Mouse (Mus musculus) 3T3-L1 (cell line): ENCODE data around the gene Fnip1.

ENCODE experiments used
- DNase-seq: peaks from one replicate; pipeline ENCODE4 v3.0.0-alpha.2; 2015; ENCODE audit warnings: low read depth, low spot score

Fnip1 gene

DNA sequence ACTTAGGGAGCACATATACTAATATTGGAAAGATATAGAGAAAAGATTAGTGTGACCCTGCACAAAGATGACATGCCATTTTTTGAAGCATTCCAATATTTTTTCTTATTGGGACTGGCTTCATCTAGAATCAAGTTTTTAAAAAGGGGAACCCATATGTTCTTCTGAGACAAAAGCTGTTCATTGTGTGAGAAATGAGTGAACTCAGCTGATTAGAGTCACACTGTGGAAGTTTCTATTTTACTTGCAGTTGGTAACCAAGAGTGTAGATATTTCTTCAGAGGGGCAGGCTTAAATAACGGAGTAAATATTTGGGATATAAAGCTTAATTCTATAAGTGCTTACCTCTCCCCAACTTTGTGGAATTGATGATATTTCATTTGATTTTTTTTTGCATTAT, 20.2 kb downstream of the Fnip1 start:
- no peak for DNase-seq

DNA sequence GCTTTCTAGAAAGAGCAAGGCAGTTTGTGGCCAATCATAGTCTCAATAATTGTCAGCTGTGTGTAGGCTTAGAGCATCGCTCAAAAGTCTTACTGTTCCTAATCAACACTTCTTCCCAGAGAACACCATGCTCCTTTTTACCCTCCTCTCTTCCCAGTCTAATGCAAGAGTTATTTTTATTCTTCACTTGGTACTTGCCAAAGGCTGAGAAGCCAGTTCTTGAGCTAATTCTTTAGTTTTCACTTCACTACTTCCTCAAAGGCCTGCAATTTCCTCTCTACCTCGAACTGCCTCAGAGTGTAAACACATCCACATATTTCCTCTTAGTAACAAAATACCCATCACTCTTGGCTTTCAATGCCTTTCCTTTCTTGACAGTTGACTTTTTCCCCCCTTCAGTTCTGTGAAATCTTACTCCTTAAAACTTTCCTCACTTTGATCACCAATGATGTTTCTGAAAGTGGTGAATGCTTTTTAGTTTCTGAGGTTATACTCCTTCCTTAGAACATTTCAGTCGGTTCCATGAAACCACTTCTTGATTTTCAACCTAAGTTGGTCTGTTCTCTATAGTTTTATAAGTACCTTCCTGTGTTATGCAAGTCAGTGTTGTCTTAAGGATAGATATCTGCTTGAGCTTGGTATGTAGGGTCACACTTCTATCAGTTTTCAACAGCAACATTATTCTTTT, 26.7 kb downstream of the Fnip1 start:
- no peak for DNase-seq

DNA sequence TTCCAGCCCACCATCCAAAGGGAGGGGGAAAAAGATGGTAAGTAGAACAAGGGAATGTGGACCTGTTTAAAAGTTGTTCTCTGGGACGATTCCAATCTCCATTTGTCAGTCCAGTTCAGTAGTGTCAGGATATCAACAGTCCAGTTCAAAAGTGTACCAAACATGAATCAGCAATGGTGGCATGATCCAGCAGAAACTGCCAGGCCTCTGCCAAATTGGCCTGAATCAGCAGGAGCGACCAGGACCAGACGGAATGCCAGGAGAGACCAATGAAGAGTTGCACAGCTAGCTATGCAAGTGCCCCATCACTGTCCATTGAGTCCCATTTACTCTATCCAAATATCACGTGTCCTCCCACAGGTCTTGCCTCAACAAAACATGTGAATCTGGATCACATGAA, 34.2 kb downstream of the Fnip1 start:
- DNase-seq, result no peak

DNA sequence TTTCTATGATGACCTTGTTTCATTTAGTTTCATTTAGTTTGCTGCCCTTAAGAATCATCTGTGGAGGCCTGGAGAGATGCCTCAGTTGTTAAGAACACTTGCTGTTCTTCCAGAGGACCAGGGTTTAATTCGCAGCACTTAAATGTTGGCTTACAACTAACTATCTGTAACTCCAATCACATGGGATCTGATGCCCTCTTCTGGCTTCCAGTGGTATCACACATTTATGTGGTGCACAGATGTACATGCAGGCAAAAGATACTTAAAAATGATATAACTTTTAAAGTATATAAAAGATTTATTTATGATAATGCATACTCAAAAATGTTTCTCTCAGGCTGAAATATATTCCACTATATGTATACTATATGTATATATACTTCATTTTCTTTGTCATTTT, 40.4 kb downstream of the Fnip1 start:
- DNase-seq, result peak; percentile 59

DNA sequence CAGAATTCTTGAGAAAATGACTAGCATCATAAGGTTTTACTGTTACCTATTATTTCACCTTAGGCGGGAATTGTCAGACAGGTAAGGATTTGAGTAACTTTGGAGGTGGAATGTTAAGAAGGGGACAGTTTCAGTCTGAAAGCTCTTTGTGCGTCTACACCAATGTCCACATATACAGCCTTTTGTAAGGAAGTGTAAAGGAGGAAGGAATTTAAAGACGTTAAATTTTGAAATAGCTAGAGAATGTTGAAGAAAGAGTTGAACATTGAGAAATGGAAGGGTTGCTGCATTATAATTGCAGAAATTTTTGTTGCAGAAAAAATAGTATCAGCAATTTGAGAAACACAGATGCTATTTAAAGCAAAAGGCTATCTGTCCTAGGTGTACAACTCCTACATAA, 48.0 kb downstream of the Fnip1 start:
- DNase-seq, result no peak

DNA sequence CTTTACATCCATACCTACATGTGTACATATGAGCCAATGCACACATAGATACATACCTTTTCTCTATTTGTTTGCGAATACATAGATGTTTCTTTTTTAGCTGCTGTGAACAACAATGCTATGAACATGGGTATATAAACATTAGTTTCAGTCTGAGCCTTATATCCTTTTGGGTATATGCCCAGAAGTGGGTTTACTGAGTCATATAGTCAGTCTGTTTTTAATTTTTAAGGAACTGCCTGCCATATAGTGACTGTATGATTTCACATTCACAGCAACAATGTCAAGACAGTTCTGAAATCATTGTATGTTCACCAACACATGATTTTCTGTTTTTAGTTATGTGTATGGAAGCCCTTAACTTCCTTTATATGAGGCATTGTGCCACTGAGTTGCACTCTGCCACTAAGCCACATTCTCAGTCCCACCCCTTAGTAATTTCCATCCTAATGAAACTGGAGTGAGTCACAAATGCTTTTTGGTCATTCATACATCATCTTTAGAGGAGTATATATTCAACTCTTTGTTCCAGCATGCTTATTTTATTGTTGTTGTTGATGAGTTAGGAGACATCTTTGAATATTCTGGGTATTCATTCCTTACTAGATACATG, 54.1 kb downstream of the Fnip1 start:
- peak; percentile 91 for DNase-seq

DNA sequence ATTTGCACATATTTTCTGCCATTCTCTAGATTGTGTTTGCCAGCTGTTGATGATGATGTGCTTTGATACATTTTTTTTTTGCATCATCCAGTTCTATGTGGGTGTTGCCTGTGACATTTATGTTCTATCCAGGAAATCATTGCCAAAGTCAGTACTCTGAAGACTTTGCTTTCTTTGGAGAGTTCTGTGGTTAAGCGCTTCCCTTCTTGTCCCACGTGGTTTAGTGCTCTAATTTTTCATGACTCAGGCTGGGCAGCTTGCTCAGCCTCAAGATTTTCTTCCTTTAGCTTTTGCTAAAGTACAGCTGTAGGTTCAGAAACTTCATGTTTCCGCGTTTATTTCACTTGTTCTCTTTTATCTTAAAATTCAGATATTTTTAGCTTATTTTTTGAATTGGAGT, 54.6 kb downstream of the Fnip1 start:
- DNase-seq, result peak; percentile 69

DNA sequence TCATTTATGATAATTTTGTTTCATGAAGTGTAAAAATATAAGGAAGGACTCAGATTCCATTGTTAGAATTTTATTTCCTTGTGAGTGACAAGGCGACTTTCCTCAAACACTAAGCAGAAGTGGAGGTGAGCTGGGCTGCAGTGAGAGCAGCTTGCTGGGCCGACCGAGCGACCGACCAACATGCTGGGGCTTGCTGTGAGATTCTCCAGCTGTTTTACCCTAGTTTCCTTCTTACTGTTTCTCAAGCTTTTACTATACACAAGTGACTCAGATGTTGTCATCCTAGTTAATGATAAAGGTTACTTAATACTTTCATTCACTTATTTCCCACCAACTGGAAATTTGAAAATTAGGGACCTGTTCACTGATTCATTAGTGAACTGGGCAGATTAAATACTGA, 61.8 kb downstream of the Fnip1 start:
- DNase-seq, result no peak

DNA sequence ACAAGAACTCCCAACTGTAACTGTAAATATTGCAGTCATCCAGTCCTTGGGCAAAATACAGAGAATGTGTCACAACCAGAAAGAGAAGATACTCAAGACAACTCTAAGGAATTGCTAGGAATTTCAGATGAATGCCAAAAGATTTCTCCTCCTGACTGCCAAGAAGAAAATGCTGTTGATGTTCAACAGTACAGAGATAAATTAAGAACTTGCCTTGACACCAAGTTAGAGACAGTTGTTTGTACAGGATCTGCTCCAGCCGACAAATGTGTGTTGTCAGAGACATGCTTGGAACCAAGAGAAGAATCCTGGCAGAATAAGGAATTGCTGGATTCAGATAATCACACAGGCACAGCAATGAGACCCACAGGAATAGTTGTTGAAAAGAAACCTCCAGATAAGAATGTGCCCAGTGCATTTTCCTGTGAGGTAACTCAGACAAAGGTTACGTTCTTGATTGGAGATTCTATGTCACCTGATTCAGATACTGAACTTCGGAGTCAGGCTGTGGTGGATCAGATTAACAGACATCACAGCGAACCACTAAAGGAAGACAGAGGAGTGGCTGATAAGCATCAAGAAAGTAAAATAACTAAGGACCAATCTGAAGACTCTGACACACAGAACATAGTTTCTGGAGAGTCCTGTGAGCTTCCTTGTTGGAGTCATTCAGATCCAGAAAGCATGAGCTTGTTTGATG, 64.7 kb downstream of the Fnip1 start:
- DNase-seq, result no peak

DNA sequence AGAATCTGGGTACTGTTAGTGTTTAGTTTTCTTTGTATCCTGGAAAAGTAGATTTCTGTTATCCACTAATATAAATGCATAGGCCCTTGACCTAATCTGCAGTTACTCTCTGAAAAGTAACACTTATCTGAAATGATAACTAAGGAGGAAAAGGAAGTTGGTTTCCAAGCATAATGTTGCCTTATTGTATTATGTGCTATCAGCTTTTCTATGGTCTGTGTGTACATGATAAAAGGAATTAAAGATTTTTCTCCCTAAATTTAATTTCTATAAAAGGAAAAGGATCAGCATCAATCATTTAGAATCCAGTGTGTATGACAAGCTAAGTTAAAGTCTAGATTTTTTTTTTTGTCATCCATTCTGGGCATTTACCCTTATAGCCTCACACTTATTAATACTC, 75.6 kb downstream of the Fnip1 start:
- no peak for DNase-seq

DNA sequence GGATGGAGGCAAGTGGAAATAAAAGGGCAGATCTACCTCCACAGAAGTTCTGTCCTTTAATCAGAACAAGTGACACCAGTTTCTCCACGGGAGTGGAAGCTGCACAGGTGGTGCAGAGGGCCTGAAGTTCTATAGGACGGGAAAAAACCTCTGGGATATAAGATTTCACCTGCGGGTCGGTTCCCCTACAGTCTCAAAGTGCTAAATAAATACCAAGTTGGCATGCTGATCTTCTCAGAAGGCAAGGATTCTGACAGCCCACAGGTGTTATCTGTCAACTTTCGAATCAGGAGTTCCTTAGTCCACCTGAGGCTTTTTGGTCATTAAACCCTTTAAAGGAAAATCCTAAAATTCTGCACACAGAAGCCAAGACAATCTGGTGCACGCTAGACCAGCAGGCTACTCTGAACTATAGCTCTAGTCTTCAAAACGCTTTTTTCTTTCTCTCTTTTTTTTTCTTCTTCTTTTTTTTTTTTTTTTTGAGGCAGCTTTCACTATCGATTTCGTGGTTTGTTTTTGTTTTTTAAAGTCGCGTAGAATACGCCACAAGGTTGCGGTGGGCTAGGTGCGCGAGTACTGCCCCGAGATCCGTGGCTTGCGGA, 84.0 kb downstream of the Fnip1 start:
- DNase-seq, result no peak

DNA sequence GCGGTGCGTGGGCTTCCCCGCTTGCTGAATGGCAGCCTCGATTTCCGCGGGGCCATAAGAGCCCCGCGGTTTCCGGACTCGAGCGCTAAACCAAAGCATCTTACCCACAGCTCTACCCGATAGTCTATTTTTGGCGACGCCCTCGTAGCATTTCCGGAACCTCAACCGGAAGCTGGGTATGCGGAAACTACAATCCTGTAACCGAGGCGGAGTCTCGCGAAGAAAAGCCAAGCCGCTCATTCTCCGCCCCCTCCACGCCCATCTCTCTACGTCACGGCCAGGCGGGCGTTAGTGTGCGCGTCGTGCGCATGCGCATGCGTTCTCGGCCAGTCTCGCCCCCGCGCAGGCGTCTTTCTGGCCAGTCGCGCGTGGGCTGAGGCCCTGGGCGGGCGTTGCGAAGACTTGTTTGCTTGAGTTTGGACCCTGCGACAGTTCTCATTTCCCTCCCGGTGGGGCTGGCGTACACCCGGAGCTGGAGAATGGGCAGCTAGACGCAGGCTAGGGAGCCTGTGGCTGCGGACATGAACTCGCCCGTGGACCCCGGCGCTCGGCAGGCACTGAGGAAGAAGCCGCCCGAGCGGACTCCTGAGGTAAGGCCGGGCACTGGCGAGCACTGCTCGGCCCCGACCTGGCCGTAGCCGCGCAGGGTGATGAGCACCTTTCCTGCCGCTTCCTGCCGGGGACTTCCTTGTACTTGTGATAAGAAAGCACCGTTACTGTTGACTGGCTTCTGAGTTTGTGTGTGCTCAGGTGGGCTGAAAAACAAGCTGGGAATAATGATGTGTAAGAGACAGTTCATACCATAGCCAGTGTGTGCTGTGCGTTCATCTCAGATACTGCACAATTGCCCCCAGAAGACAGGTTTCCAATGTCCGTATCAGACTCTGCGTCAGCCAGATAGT, 84.8 kb downstream of the Fnip1 start, which contains the start of gene Rapgef6:
TSS of gene Rapgef6 (plus strand) at position 319 of the 902 bp plus-strand sequence.
- peak; percentile 98 for DNase-seq

DNA sequence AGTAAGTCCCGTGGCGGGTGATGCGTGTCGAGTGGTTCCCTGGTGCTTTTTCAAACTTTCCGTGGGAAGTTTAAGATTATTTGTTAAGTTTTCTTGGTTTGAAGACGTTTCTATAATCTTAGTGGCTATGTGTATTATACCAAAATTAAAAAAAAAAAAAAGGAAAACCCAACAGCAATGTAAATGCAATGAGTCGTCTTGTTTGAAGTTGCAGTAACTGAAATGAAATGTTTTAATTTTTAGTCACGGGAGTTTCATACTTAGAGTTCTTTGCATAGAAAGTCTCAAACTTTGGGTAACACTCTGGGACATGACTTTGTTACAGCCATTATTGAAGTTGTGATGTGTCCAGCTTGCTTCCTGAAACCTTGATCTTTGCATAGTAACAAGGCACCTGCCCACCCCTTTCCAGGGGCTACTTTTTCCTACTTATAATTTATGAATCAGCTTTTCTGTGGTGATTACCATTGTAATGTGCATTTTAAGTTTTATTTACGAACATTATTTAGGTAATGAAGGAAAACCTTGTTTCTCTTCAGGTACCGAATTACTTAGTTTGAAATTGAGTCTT, 85.5 kb downstream of the Fnip1 start:
- DNase-seq, result peak; percentile 20

DNA sequence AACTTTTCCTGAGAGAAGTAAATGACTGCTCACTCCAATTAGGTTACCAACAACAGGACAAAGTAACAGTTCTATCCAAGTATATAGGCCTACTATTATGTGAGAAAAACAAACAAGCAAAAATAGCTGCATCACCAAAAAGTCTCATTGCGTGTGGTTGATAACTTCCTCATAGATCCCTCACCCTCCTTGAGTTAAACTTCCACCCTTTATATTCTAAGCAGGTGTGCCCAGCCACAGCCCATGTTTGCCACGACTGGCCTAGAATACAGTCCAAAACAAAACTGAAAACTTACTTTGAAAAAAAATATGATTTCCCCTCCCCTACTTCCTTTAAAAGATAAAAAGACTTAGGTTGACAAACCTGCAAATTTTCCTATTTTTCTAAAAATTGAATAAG, 90.0 kb downstream of the Fnip1 start:
- no peak for DNase-seq

DNA sequence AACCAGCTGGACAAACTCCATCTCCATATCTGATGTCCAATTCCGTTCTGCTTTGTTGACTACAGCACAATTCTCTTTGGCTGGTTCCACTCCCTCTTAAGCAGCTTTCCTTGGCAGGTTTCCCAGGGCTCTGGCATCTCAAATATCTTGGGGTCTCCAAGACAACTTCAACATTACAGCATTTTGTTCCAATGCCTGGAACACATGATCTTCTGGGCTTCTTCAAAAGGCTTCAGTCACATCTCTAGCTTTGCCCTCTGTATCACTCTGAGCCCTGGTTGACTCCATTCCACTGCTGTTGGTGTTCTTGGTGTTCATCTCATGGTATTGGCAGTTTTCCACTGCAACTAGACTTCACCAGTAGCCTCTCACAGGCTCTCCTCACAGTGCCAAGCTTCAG, 92.4 kb downstream of the Fnip1 start:
- peak; percentile 65 for DNase-seq

DNA sequence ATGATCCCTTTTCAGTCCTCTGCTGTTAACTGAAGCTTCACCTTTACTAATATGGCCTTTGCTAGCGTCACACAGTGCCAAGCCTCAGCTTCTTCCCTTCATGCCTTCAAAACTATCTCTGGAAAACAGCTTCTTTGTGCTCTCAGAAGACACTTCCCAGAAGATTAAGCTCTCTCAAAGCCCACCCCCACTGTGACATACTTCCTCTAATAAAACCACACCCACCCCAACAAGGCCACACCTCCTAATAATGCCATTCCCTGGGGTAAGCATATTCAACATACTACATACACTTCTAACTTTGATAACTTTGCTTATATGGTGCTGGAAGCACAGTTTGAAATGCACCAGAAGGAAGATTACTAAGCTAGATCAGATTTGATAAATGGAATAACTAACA, 92.9 kb downstream of the Fnip1 start:
- DNase-seq, result no peak

DNA sequence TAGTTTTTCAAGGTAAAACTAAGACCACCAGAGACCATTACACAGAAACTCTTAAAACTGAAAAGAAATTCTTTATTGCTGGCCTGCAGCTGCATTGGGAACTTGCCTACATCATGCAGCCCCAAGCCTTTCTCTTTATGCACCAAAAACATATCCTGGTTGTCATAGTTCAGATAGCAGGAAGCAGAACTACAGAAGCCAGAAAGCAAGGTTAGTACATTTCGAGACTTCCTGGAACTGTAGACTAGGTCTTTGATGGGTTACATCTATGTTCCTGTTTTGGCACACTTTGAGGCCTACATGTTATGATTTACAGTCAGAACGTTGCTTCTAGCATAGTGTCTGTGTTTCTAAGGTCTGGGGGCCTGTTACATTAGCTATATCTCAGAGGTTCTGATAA, 95.8 kb downstream of the Fnip1 start:
- DNase-seq, result no peak

DNA sequence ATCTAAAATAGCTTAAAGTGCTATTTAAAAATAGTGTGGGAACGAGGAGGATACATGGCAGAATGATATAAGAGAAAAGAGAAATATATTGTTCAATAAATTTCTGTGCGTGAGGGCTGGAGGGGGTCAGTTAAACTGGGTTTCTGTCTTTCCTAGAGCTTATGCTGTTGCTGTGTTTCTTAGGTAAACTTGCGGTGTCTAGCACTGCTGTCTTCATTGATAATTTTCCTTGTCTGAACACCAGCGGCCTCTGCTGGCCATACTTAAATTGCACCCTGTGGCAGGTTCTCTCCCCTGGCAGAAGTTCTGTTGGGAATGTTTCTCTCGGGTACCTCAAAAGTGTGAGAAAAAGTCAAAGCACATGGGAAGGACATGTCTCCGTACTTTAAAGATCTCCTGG, 96.9 kb downstream of the Fnip1 start:
- DNase-seq, result peak; percentile 75

DNA sequence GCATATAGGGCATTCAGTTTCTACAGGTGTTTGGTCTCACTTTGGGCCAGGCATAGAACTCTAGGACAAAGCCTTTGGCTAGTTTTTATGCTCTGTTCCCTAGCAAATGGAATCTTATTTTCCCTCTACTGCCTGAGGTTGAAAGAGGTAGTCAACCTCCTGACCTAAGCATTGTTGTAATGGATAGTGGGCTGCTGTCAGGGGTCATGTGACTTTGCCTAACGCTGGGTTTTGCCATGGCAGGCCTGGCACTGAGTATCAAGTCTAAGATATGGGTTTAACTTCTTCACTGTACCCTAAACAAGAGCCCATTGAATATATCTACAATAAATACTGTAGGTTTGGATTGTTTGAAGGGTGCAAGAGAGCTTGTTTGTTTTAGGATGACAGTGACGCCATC, 101.0 kb downstream of the Fnip1 start:
- DNase-seq, result no peak

DNA sequence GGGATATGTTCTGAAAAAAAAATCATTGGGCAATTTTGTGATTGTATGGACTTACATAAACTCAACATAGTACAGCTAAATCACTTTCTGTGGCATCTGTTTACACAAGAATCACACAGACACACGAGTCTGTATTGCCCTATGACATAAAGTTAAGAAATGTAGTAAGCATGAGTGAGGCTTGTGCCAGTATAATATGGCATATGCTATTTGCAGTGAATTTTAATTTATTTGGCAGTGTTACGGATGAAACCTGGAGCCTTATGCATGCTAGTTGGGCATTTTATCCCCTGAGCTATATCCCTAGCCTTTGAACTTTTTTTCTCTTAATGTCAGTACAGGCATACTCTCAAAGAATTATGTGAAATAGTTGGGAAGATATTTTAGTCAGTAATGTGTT, 101.5 kb downstream of the Fnip1 start:
- no peak for DNase-seq

DNA sequence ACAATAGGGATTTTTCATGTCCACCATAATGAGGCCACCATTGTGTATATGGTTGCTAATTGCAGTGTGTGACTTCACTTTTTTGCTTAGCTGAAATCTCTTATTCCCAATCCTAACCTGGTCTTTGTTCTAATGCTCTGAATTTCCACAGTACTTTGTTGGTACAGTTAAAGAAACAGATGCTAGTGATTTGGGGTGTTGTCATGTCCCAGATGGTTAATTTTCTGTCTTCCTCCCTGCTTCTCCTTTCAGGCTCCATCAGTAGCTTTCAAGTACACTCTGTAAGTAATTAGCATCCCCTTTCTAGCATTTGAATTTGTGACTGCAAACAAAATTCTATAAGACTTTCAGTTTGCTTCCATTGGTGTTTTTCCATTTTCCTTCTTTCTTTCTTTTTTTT, 102.3 kb downstream of the Fnip1 start:
- DNase-seq, result no peak
